Mouse (Mus musculus): ENCODE data around the gene Olfr711.
"Not testable (repeated sequence)": the region's sequence is repeated elsewhere in the genome, so short reads cannot be mapped to it uniquely, and the experiment has no call there.

Gene Olfr711

GRCm38 (mm10) chr7:106975353-106975752, at the start of gene Olfr711:
Gene Olfr711 (minus strand): TSS chr7:106975453.
- no peak for DNase-seq

- no peak for DNase-seq
Measured at GRCm38 (mm10) chr7:107005972-107006371, 30.7 kb upstream of the Olfr711 start, which contains the start of gene Olfr2. Gene Olfr2 (minus strand): TSS chr7:107006072.

GRCm38 (mm10) chr7:107004169-107004568, 28.9 kb upstream of the Olfr711 start:
- no peak for DNase-seq

GRCm38 (mm10) chr7:107000798-107001197, 25.5 kb upstream of the Olfr711 start:
- no peak for DNase-seq

GRCm38 (mm10) chr7:106985236-106985635, 10.0 kb upstream of the Olfr711 start:
- DNase-seq, result no peak

GRCm38 (mm10) chr7:106967503-106967902, 7.8 kb downstream of the Olfr711 start:
- DNase-seq, result not testable (repeated sequence)

- no peak for DNase-seq
Measured at GRCm38 (mm10) chr7:106963837-106964236, 11.4 kb downstream of the Olfr711 start, which contains the start of gene Olfr6. Gene Olfr6 (minus strand): TSS chr7:106963937.

GRCm38 (mm10) chr7:106948212-106948611, 27.0 kb downstream of the Olfr711 start, which contains the start of gene Olfr710:
Gene Olfr710 (minus strand): TSS chr7:106948312.
- DNase-seq, result no peak

GRCm38 (mm10) chr7:106932119-106932518, 43.1 kb downstream of the Olfr711 start, which contains the start of gene Olfr709-ps1:
Gene Olfr709-ps1 (minus strand): TSS chr7:106932219.
- DNase-seq, result no peak

GRCm38 (mm10) chr7:106920961-106921360, 54.3 kb downstream of the Olfr711 start:
- DNase-seq, result not testable (repeated sequence)

Data from kidney, adult 11 months (tissue).